Mouse (Mus musculus) neural tube, embryonic 12.5 days (tissue): ENCODE data around the gene Serpinf2. TPM values are rescaled to one million over a fixed set of nuclear protein-coding genes. Genes with fewer than 3 reads are reported as not detected.

Experiments used
- ATAC-seq: fragments of 200-750 bp; cut with Nextera tagmentation; 2 replicates; pipeline ENCODE4 v1.8.0; 2017; ENCODE audit warnings: low read depth, mild to moderate bottlenecking, moderate TSS enrichment, moderate library complexity; ENCODE audit not compliant: low FRiP score
- H3K27ac ChIP-seq: fragments of 300-500 bp; sonication (generic); 2 replicates; pipeline ENCODE4 v1.5.1; 2016
- H3K27me3 ChIP-seq: fragments of 300-500 bp; sonication (generic); replicated peaks from 2 replicates; pipeline ENCODE4 v1.6.1; 2016; ENCODE audit warnings: mild to moderate bottlenecking
- H3K36me3 ChIP-seq: fragments of 300-500 bp; sonication (generic); 2 replicates; pipeline ENCODE4 v1.6.1; 2016; ENCODE audit warnings: mild to moderate bottlenecking
- H3K4me1 ChIP-seq: fragments of 300-500 bp; sonication (generic); 2 replicates; pipeline ENCODE4 v1.6.1; 2016
- H3K4me2 ChIP-seq: fragments of 300-500 bp; sonication (generic); replicated peaks from 2 replicates; pipeline ENCODE4 v1.6.1; 2016; ENCODE audit warnings: mild to moderate bottlenecking
- H3K4me3 ChIP-seq: fragments of 300-500 bp; sonication (generic); 2 replicates; pipeline ENCODE4 v1.5.1; 2016
- H3K9ac ChIP-seq: fragments of 300-500 bp; sonication (generic); 2 replicates; pipeline ENCODE4 v1.6.1; 2016; ENCODE audit warnings: mild to moderate bottlenecking
- H3K9me3 ChIP-seq: fragments of 300-500 bp; sonication (generic); 2 replicates; pipeline ENCODE4 v1.6.1; 2016; ENCODE audit warnings: mild to moderate bottlenecking
- WGBS: fragments of 180-500 bp; shearing (Covaris S2); methylation state at CpG from one replicate; pipeline ENCODE4 v1.1.7; 2016; 5-methylcytosine and 5-hydroxymethylcytosine counted together
- polyA plus RNA-seq: library from polyadenylated mRNA; unstranded; fragments of >200 nt; fragmentation: Nextera tagmentation; extraction: Ambion mirVana; gene quantifications from 2 replicates; pipeline ENCODE4 v1.2.1, GENCODE M21; 2016

The Serpinf2 gene
- polyA plus RNA-seq, 1 experiment from 2014 or later = 0.18 TPM

DNA sequence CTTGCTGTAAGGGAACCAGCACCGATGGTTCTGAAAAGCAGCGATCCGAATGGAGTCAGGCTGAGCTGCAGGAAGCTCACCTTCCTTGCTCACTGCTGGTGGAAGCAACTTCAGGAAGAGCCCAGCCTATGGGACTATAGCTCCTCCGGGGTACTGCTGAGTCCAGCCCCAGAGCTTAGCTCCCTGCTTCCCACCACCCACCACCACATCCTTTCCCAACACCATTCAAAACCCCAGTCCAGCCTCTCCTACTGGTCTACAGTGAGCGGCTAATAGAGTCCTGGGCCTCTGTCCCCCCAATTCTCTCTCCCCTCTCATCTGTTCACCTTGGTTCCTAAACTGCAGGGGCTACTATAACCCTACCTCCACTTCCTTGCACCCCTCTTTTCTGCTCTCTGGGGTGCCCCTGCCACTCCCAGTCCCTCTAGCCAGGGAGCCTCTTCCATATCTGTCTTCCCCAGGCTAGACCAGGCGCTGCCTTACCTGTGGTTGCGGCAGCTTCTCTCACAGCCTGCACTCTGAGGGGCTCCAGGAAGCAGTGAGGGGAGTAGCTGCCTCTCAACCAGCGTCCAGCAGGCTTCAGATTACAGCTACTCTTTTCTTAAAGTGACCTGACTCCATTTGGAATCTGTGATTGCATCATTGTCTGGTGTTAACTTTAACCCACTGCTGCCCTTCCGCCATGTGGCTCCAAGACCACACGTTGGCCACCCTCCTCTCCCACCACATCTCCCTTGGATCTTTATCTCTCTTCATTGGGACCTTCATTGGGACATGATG, 17.2 kb downstream of the Serpinf2 start, which contains the start of gene Serpinf1:
Gene Serpinf1 (minus strand): TSS at position 689 of the 780 bp plus-strand sequence.
- Histone ChIP-seq H3K9ac (peak within 1 kb of the TSS; percentile 42; the same call in 1 of the 2 replicates), H3K4me2 (peak within 1 kb of the TSS; percentile 48), H3K4me3 (peak within 1 kb of the TSS; percentile 24), H3K4me1 (peaks cover 11% of the 10 kb centered on the region), H3K36me3 (no peaks in the 10 kb centered on the region), H3K27ac (no peak within 1 kb of the TSS), H3K27me3 (no peaks in the 10 kb centered on the region), H3K9me3 (no peaks in the 10 kb centered on the region)
- 49% methylated on average over 10 of the region's 10 CpGs for WGBS
- no peak for ATAC-seq

DNA sequence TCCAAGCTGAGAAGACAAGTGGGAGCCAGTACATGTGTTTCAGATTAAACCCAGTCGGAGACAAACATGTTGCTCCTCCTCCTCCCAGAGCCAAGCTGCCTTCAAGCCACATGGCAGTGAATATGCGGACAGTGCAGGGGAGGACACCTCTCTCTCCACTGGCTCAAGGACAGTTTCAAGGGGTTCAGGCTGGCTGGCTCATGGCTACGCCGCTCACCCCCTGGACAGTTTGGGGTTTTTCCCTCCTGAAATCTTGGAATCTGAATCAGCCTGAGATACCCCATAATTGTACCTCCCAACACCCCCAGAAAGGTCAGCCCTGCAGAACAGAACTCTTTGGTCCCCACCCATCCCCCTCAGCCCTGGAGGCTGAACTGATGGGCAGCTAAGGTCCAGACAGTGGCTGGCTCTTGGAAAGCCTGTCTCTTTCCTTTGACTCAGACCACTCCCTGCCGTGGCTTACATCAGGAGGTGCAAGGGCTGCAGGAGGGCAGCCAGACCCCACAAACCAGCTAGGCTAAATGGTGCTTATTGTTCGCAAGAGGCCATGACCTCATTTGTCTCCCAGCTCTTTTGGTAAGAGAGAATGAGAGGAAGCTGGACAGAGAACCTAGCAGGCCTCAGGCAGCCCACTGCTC, 17.9 kb downstream of the Serpinf2 start:
- Histone ChIP-seq H3K4me3 (peak overlapping the region; percentile 24), H3K9ac (peak overlapping the region; percentile 42; the same call in 1 of the 2 replicates), H3K27ac (no peak overlapping the region), H3K27me3 (no peaks in the 10 kb centered on the region), H3K9me3 (no peaks in the 10 kb centered on the region), H3K4me1 (peaks cover 11% of the 10 kb centered on the region), H3K36me3 (no peaks in the 10 kb centered on the region), H3K4me2 (peak overlapping the region; percentile 48)
- ATAC-seq = no peak
- 50% methylated on average over 6 of the region's 6 CpGs for WGBS

DNA sequence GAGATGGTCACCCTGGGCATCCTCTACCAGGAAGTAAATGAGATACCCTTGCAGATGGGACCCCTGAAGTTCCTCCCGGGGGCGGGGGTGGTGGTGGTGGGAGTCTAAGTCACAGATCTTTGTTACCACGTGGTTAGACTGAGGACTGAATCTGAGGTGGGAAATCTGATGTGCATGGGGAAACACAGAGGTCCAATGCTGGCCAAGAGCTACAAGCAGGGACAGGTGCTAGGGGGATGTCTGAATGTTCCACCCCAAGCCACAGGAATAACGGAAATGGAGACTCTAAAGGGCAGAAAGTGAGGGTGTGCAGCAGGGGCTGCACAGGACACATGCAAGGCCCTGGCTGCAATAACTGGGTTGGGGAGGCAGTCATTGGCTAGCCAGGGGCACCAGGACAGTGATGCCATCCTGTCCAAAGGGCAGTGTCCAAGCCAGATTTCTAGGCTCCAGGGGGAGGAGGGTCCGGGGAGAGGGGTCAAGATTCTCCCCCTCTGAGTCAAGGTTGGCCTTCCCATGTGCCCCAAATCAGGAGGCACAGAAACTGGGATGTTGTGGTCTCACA, 18.5 kb downstream of the Serpinf2 start:
- Histone ChIP-seq H3K4me2 (peak overlapping the region; percentile 48), H3K4me3 (no peak overlapping the region), H3K27me3 (no peaks in the 10 kb centered on the region), H3K27ac (no peak overlapping the region), H3K4me1 (peaks cover 11% of the 10 kb centered on the region), H3K9me3 (no peaks in the 10 kb centered on the region), H3K9ac (no peak overlapping the region), H3K36me3 (no peaks in the 10 kb centered on the region)
- no peak for ATAC-seq
- WGBS = 61% methylated on average over 5 of the region's 5 CpGs

DNA sequence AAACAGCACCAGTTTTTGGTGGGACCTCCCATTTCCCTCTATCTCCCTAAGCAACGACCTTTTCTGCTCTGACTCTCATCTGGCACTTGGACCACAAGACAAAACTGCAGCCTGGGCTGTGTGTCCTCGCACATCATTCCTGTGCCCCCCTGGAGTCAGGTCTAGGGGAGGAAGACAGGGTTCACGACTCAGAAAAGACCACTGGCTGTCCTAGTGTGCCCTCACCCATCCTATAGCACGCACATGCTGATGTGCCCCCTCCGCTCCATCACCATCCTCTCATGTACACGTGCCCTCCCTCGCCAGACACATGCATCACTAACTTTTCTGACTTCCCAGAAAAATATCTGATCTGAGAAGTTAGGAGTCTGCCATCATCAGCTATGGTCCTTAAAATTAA, 19.4 kb downstream of the Serpinf2 start:
- no peaks in the 10 kb centered on the region for H3K36me3 ChIP-seq
- peaks cover 13% of the 10 kb centered on the region for H3K4me1 ChIP-seq
- H3K4me3 ChIP-seq = no peak overlapping the region
- no peaks in the 10 kb centered on the region for H3K9me3 ChIP-seq
- H3K27ac ChIP-seq = no peak overlapping the region
- H3K4me2 ChIP-seq = no peak overlapping the region
- no peak overlapping the region for H3K9ac ChIP-seq
- no peaks in the 10 kb centered on the region for H3K27me3 ChIP-seq
- no peak for ATAC-seq
- 84% methylated on average over 7 of the region's 7 CpGs for WGBS

DNA sequence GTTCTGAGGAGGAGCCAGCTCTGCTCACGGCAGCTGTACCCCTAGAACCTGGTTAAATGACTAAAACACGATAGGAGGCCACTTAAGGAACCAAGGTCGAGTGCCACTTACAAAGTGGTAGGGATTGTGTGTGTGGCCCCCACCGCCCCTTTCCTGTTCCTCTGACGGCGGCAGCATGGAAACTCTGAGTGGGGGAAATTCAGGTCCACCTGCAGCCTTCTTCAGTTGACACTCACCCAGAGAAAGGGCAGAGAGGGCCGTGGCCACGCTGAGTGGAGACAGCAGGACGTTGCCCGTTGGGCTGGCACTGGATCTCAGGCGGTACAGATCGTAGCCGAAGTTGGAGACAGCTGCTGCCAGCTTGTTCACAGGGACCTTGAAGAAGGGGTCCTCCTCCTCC, 23.4 kb downstream of the Serpinf2 start:
- no peak overlapping the region for H3K4me2 ChIP-seq
- no peak for ATAC-seq
- peaks cover 5% of the 10 kb centered on the region; the same call in 1 of the 2 replicates for H3K4me1 ChIP-seq
- H3K27me3 ChIP-seq = no peaks in the 10 kb centered on the region
- no peak overlapping the region for H3K27ac ChIP-seq
- H3K36me3 ChIP-seq = no peaks in the 10 kb centered on the region
- no peaks in the 10 kb centered on the region for H3K9me3 ChIP-seq
- 90% methylated on average over 13 of the region's 13 CpGs for WGBS
- no peak overlapping the region for H3K4me3 ChIP-seq
- H3K9ac ChIP-seq = no peak overlapping the region

DNA sequence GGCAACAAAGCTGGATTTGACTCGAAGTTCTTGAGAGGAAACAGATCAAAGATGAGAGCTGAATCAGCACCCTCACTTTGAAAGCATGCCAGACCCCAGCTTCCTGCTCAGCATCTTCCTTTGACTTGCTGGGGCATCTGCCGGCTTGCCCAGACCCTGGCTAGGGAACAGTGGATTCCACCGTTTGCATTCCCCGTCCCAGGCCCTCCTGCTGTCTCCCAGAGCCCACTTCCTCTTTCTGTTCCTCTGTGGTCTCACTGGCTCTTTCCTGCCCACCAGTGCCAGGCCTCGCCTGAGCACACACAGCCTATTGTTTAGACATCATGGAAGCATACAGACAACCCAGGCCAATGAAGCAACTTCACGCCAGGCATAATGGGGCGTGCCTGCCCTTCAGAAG, 24.3 kb downstream of the Serpinf2 start:
- Histone ChIP-seq H3K27ac (no peak overlapping the region), H3K36me3 (no peaks in the 10 kb centered on the region), H3K9ac (no peak overlapping the region), H3K4me1 (peaks cover 5% of the 10 kb centered on the region; the same call in 1 of the 2 replicates), H3K4me3 (no peak overlapping the region), H3K27me3 (no peaks in the 10 kb centered on the region), H3K4me2 (no peak overlapping the region), H3K9me3 (no peaks in the 10 kb centered on the region)
- ATAC-seq = no peak
- 47% methylated on average over 7 of the region's 7 CpGs for WGBS

GRCm38 (mm10) chr11:75410591-75410990, 28.8 kb downstream of the Serpinf2 start:
- ATAC-seq = no peak

DNA sequence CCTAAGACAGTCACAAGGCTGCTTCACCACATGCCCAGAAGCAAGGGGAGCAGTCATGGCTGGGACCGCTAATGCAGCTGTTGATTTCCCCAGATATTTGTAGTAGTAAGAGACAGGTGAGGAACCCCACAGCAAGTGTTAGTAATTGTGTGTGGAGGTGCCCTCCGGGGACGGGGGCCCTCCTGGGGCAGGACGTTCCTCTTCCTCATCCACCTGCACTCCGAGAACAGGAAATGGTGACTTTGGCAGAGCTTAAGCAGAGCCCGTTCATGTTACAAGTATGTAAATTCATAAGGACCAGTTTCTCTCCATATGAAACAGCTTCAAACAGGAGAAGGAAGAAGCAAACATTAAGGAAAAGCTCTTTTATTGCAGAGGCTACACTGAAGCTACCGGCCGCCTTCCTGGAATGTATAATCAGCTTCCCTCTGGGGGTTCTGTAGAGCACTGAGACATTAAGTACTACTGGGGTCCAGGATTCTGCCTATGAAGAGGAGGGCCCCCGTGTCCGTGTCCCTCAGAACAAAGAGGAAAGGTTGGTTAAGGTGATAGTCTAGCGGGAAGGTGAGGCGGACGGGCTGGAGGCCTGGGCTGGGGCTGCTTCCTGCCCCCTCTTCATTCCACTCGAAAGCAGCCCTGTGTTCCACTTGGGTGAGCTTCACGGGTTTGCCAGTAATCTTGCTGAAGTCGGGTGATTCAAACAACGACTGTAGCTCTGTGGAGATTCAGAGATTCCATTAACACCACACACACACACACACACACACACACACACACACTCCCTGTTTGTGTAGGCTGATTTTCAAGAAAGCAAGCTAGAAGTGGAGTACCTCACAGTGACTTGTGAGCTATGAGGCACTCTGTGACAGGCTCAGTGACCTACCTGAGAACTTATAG, 29.5 kb downstream of the Serpinf2 start:
- Histone ChIP-seq H3K4me3 (no peak overlapping the region), H3K9me3 (no peaks in the 10 kb centered on the region), H3K27me3 (no peaks in the 10 kb centered on the region), H3K36me3 (no peaks in the 10 kb centered on the region), H3K4me1 (0 out of 2 replicates have a peak, but pooled peaks cover 2% of the 10 kb centered on the region), H3K27ac (no peak overlapping the region), H3K9ac (no peak overlapping the region), H3K4me2 (no peak overlapping the region)
- 79% methylated on average over 17 of the region's 17 CpGs for WGBS
- no peak for ATAC-seq

More at GRCm38 (mm10) chr11:75410591-75410990, 28.8 kb downstream of the Serpinf2 start:
- Histone ChIP-seq H3K4me3 (no peak overlapping the region), H3K9ac (no peak overlapping the region), H3K36me3 (no peaks in the 10 kb centered on the region), H3K27ac (no peak overlapping the region), H3K9me3 (no peaks in the 10 kb centered on the region), H3K27me3 (no peaks in the 10 kb centered on the region), H3K4me2 (no peak overlapping the region), H3K4me1 (peaks cover 5% of the 10 kb centered on the region; the same call in 1 of the 2 replicates)
- WGBS = 92% methylated on average over 7 of the region's 7 CpGs

GRCm38 (mm10) chr11:75406865-75407264, 32.5 kb downstream of the Serpinf2 start:
- no peaks in the 10 kb centered on the region for H3K36me3 ChIP-seq
- no peak overlapping the region for H3K4me2 ChIP-seq
- ATAC-seq = no peak
- H3K27me3 ChIP-seq = no peaks in the 10 kb centered on the region
- H3K9me3 ChIP-seq = no peaks in the 10 kb centered on the region
- no peak overlapping the region for H3K4me3 ChIP-seq
- no peak overlapping the region for H3K27ac ChIP-seq
- WGBS = 43% methylated on average over 3 of the region's 3 CpGs
- no peaks in the 10 kb centered on the region for H3K4me1 ChIP-seq
- H3K9ac ChIP-seq = no peak overlapping the region

DNA sequence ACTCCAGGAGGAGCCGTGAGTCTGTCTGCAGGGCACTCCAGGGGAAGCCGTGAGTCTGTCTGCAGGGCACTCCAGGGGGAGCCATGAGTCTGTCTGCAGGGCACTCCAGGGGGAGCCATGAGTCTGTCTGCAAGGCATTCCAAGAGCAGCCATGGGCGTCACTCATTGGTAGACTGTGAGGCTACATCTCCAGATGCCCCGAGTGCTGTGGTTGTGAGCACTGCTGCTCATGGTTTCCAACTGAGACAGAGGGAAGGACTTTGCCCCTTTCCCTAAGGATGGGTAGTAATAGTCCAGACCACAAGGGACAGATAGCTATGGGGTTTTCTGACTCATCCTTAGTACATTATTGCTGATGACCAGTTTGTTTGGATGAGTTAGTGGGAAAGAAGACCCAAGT, 33.3 kb downstream of the Serpinf2 start:
- H3K36me3 ChIP-seq = no peaks in the 10 kb centered on the region
- no peaks in the 10 kb centered on the region for H3K9me3 ChIP-seq
- no peaks in the 10 kb centered on the region for H3K4me1 ChIP-seq
- no peak overlapping the region for H3K4me3 ChIP-seq
- ATAC-seq = no peak
- 65% methylated on average over 4 of the region's 4 CpGs for WGBS
- no peaks in the 10 kb centered on the region for H3K27me3 ChIP-seq
- no peak overlapping the region for H3K9ac ChIP-seq
- H3K4me2 ChIP-seq = no peak overlapping the region
- H3K27ac ChIP-seq = no peak overlapping the region

- no peak overlapping the region for H3K4me2 ChIP-seq
- WGBS = 92% methylated on average over 6 of the region's 6 CpGs
Observed at GRCm38 (mm10) chr11:75404801-75405200, 34.6 kb downstream of the Serpinf2 start.

More at GRCm38 (mm10) chr11:75404801-75405200, 34.6 kb downstream of the Serpinf2 start:
- Histone ChIP-seq H3K9me3 (no peaks in the 10 kb centered on the region), H3K4me3 (no peak overlapping the region), H3K4me1 (no peaks in the 10 kb centered on the region), H3K27me3 (no peaks in the 10 kb centered on the region), H3K27ac (no peak overlapping the region), H3K36me3 (no peaks in the 10 kb centered on the region), H3K9ac (no peak overlapping the region)
- ATAC-seq = no peak
